Mouse (Mus musculus) heart, embryonic 15.5 days (tissue): ENCODE results near the gene Iffo2. TPM values are rescaled to one million over a fixed set of nuclear protein-coding genes. Genes with fewer than 3 reads are reported as not detected.
A peak's percentile ranks its signal among the peaks of the same experiment; 100 is the strongest.

ENCODE experiments used
- ATAC-seq: fragments of 200-750 bp; cut with Nextera tagmentation; replicated peaks from 2 replicates; pipeline ENCODE4 v1.8.0; 2017; ENCODE audit warnings: low read depth, moderate TSS enrichment; ENCODE audit not compliant: insufficient number of reproducible peaks, insufficient read depth, low FRiP score
- H3K27ac ChIP-seq: fragments of 300-500 bp; sonication (generic); 2 replicates; pipeline ENCODE4 v1.5.1; 2015; ENCODE audit warnings: mild to moderate bottlenecking, inconsistent platforms
- H3K27me3 ChIP-seq: fragments of 300-500 bp; sonication (generic); 2 replicates; pipeline ENCODE4 v1.6.1; 2015; ENCODE audit warnings: inconsistent platforms
- H3K36me3 ChIP-seq: fragments of 300-500 bp; sonication (generic); 2 replicates; pipeline ENCODE4 v1.6.1; 2015; ENCODE audit warnings: mild to moderate bottlenecking, inconsistent platforms
- H3K4me1 ChIP-seq: fragments of 300-500 bp; sonication (generic); replicated peaks from 2 replicates; pipeline ENCODE4 v1.6.1; 2015; ENCODE audit warnings: inconsistent platforms
- H3K4me2 ChIP-seq: fragments of 300-500 bp; sonication (generic); 2 replicates; pipeline ENCODE4 v1.6.1; 2015; ENCODE audit warnings: inconsistent platforms, mild to moderate bottlenecking, moderate library complexity
- H3K4me3 ChIP-seq: fragments of 300-500 bp; sonication (generic); 2 replicates; pipeline ENCODE4 v1.5.1; 2015; ENCODE audit warnings: mild to moderate bottlenecking, inconsistent platforms
- H3K9ac ChIP-seq: fragments of 300-500 bp; sonication (generic); 2 replicates; pipeline ENCODE4 v1.6.1; 2015; ENCODE audit warnings: mild to moderate bottlenecking, inconsistent platforms
- H3K9me3 ChIP-seq: fragments of 300-500 bp; sonication (generic); replicated peaks from 2 replicates; pipeline ENCODE4 v1.6.1; 2016; ENCODE audit warnings: inconsistent platforms
- WGBS: fragments of 180-500 bp; shearing (Covaris S2); methylation state at CpG from one replicate; pipeline ENCODE4 v1.1.7; 2015; ENCODE audit warnings: mixed read lengths; 5-methylcytosine and 5-hydroxymethylcytosine counted together
- polyA plus RNA-seq: library from polyadenylated mRNA; unstranded; fragments of >200 nt; fragmentation: Nextera tagmentation; extraction: Ambion mirVana; gene quantifications from 2 replicates; pipeline ENCODE4 v1.2.1, GENCODE M21; 2015

The Iffo2 gene
- polyA plus RNA-seq, 1 experiment from 2014 or later: 3.4 TPM

- Histone ChIP-seq H3K4me1 (0 out of 2 replicates have a peak, but pooled peaks cover 6% of the 10 kb centered on the region), H3K36me3 (no peaks in the 10 kb centered on the region), H3K9ac (no peak overlapping the region), H3K9me3 (no peaks in the 10 kb centered on the region), H3K4me3 (no peak overlapping the region), H3K4me2 (no peak overlapping the region), H3K27me3 (no peaks in the 10 kb centered on the region), H3K27ac (no peak overlapping the region)
- no peak for ATAC-seq
- 68% methylated on average over 10 of the region's 10 CpGs for WGBS
These were observed 99.8 kb downstream of the Iffo2 start for GRCm38 (mm10) chr4:139630171-139630570.

GRCm38 (mm10) chr4:139631141-139631540, 100.8 kb downstream of the Iffo2 start:
- ATAC-seq: no peak
- 61% methylated on average over 5 of the region's 5 CpGs for WGBS
- Histone ChIP-seq H3K27me3 (no peaks in the 10 kb centered on the region), H3K4me1 (0 out of 2 replicates have a peak, but pooled peaks cover 6% of the 10 kb centered on the region), H3K9me3 (no peaks in the 10 kb centered on the region), H3K36me3 (no peaks in the 10 kb centered on the region), H3K27ac (no peak overlapping the region), H3K4me2 (no peak overlapping the region), H3K9ac (no peak overlapping the region), H3K4me3 (no peak overlapping the region)

- no peak overlapping the region for H3K27ac ChIP-seq
- no peak for ATAC-seq
- WGBS: 77% methylated on average over 7 of the region's 7 CpGs
These were observed 101.4 kb downstream of the Iffo2 start for GRCm38 (mm10) chr4:139631569-139632253.

GRCm38 (mm10) chr4:139632254-139632580, 101.9 kb downstream of the Iffo2 start:
- H3K4me2 ChIP-seq: no peak overlapping the region
- H3K27me3 ChIP-seq: no peaks in the 10 kb centered on the region
- 0 out of 2 replicates have a peak, but pooled peaks cover 6% of the 10 kb centered on the region for H3K4me1 ChIP-seq
- H3K9ac ChIP-seq: no peak overlapping the region
- no peak overlapping the region for H3K27ac ChIP-seq
- no peaks in the 10 kb centered on the region for H3K9me3 ChIP-seq
- 78% methylated on average over 10 of the region's 10 CpGs for WGBS
- ATAC-seq: no peak
- H3K4me3 ChIP-seq: no peak overlapping the region
- H3K36me3 ChIP-seq: no peaks in the 10 kb centered on the region; the same call in 1 of the 2 replicates

More at GRCm38 (mm10) chr4:139631569-139632253, 101.4 kb downstream of the Iffo2 start:
- no peaks in the 10 kb centered on the region for H3K9me3 ChIP-seq
- no peak overlapping the region for H3K4me2 ChIP-seq
- no peaks in the 10 kb centered on the region for H3K27me3 ChIP-seq
- H3K36me3 ChIP-seq: no peaks in the 10 kb centered on the region
- H3K9ac ChIP-seq: no peak overlapping the region
- no peak overlapping the region for H3K4me3 ChIP-seq
- 0 out of 2 replicates have a peak, but pooled peaks cover 6% of the 10 kb centered on the region for H3K4me1 ChIP-seq

GRCm38 (mm10) chr4:139636373-139636772, 106.0 kb downstream of the Iffo2 start:
- H3K9me3 ChIP-seq: no peaks in the 10 kb centered on the region
- H3K36me3 ChIP-seq: no peaks in the 10 kb centered on the region; the same call in 1 of the 2 replicates
- H3K4me1 ChIP-seq: peaks cover 4% of the 10 kb centered on the region
- H3K9ac ChIP-seq: no peak overlapping the region
- H3K27ac ChIP-seq: no peak overlapping the region
- H3K4me3 ChIP-seq: no peak overlapping the region
- no peak for ATAC-seq
- H3K4me2 ChIP-seq: no peak overlapping the region
- WGBS: 27% methylated on average over 7 of the region's 7 CpGs
- H3K27me3 ChIP-seq: peaks cover 15% of the 10 kb centered on the region

GRCm38 (mm10) chr4:139637847-139638246, 107.5 kb downstream of the Iffo2 start:
- Histone ChIP-seq H3K9me3 (no peaks in the 10 kb centered on the region), H3K27ac (no peak overlapping the region), H3K36me3 (no peaks in the 10 kb centered on the region; the same call in 1 of the 2 replicates), H3K9ac (no peak overlapping the region), H3K4me2 (no peak overlapping the region), H3K27me3 (peaks cover 26% of the 10 kb centered on the region), H3K4me1 (peaks cover 14% of the 10 kb centered on the region), H3K4me3 (no peak overlapping the region)
- WGBS: 87% methylated on average over 9 of the region's 9 CpGs
- no peak for ATAC-seq

GRCm38 (mm10) chr4:139638356-139638755, 108.0 kb downstream of the Iffo2 start:
- peaks cover 30% of the 10 kb centered on the region for H3K27me3 ChIP-seq

GRCm38 (mm10) chr4:139639801-139640200, 109.5 kb downstream of the Iffo2 start:
- Histone ChIP-seq H3K27me3 (peaks cover 34% of the 10 kb centered on the region), H3K9me3 (no peaks in the 10 kb centered on the region), H3K4me3 (no peak overlapping the region), H3K4me1 (peaks cover 14% of the 10 kb centered on the region), H3K36me3 (peaks cover 3% of the 10 kb centered on the region; the same call in 1 of the 2 replicates), H3K9ac (no peak overlapping the region), H3K27ac (no peak overlapping the region), H3K4me2 (no peak overlapping the region)
- ATAC-seq: no peak
- WGBS: 63% methylated on average over 12 of the region's 12 CpGs

More at GRCm38 (mm10) chr4:139638356-139638755, 108.0 kb downstream of the Iffo2 start:
- ATAC-seq: no peak
- Histone ChIP-seq H3K9ac (no peak overlapping the region), H3K4me3 (no peak overlapping the region), H3K4me2 (no peak overlapping the region), H3K9me3 (no peaks in the 10 kb centered on the region), H3K36me3 (no peaks in the 10 kb centered on the region; the same call in 1 of the 2 replicates), H3K4me1 (peaks cover 14% of the 10 kb centered on the region), H3K27ac (no peak overlapping the region)
- WGBS: 91% methylated on average over 16 of the region's 16 CpGs

GRCm38 (mm10) chr4:139640333-139640732, 110.0 kb downstream of the Iffo2 start:
- WGBS: 75% methylated on average over 12 of the region's 12 CpGs
- Histone ChIP-seq H3K27ac (no peak overlapping the region), H3K27me3 (peaks cover 34% of the 10 kb centered on the region), H3K4me2 (no peak overlapping the region), H3K9me3 (no peaks in the 10 kb centered on the region), H3K9ac (no peak overlapping the region), H3K4me3 (no peak overlapping the region), H3K36me3 (peaks cover 3% of the 10 kb centered on the region; the same call in 1 of the 2 replicates), H3K4me1 (peaks cover 14% of the 10 kb centered on the region)
- ATAC-seq: no peak

- no peak for ATAC-seq
- Histone ChIP-seq H3K4me2 (no peak overlapping the region), H3K36me3 (peaks cover 3% of the 10 kb centered on the region; the same call in 1 of the 2 replicates), H3K4me3 (no peak overlapping the region), H3K27ac (no peak overlapping the region), H3K9me3 (no peaks in the 10 kb centered on the region), H3K4me1 (peaks cover 14% of the 10 kb centered on the region), H3K9ac (no peak overlapping the region), H3K27me3 (peaks cover 34% of the 10 kb centered on the region)
- 56% methylated on average over 6 of the region's 6 CpGs for WGBS
These were observed 110.4 kb downstream of the Iffo2 start for GRCm38 (mm10) chr4:139640775-139641174.

- peaks cover 14% of the 10 kb centered on the region for H3K4me1 ChIP-seq
- peak; percentile 32 for ATAC-seq
- H3K36me3 ChIP-seq: peaks cover 3% of the 10 kb centered on the region; the same call in 1 of the 2 replicates
- H3K27me3 ChIP-seq: peaks cover 34% of the 10 kb centered on the region
- 0 out of 2 replicates have a peak overlapping the region, but pooled peaks have one; percentile 10 for H3K27ac ChIP-seq
- peak overlapping the region; percentile 73 for H3K4me2 ChIP-seq
- peak overlapping the region; percentile 40 for H3K4me3 ChIP-seq
- 6% methylated on average over 30 of the region's 30 CpGs for whole genome bisulfite sequencing
- H3K9ac ChIP-seq: peak overlapping the region; percentile 42; the same call in 1 of the 2 replicates
- H3K9me3 ChIP-seq: no peaks in the 10 kb centered on the region
These were observed 111.6 kb downstream of the Iffo2 start for GRCm38 (mm10) chr4:139641829-139642425.
